8 mouse cellular contexts compared by ENCODE assay signal in the genomic region with DNA sequence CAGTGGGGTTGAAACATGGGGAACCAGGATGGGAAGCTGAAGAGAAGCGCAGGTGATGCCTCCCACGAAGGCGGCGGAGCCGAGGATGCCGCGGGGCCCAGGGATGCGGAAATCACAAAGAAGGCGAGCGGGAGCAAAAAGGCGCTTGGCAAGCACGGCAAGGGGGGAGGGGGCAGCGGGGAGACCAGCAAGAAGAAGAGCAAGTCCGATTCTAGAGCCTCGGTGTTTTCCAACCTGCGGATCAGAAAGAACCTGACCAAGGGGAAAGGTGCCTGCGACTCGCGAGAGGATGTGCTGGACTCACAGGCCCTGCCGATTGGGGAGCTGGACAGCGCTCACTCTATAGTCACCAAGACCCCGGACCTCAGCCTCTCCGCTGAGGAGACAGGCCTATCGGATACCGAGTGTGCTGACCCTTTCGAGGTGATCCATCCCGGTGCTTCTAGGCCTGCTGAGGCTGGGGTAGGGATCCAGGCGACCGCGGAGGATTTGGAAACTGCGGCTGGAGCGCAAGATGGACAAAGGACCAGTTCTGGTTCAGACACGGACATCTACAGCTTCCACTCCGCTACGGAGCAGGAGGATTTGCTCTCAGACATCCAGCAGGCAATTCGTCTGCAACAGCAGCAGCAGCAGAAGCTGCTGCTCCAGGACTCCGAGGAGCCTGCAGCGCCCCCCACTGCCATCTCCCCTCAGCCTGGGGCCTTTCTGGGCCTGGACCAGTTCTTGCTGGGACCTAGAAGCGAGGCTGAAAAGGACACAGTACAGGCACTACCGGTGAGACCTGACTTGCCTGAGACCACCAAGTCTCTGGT. TPM values are rescaled to one million over a fixed set of nuclear protein-coding genes. Genes with fewer than 3 reads are reported as not detected.
A peak's percentile ranks its signal among the peaks of the same experiment; 100 is the strongest.
DNase-seq lines count a peak whose midpoint lies in the region; ATAC-seq lines count a peak whose summit lies in the region.

No protein-coding gene starts in this region.

- intact Hi-C loops in left cerebral cortex, postnatal 36 days (cut with DNase I), result loop anchor here (2.0 kb wide), 1 partner anchor 51 kb away; no protein-coding TSS in a partner anchor

- peak; percentile 51 for ATAC-seq in cerebellum, adult (ENCODE audit: insufficient number of reproducible peaks, low FRiP score, low TSS enrichment)
- ATAC-seq in forebrain, embryonic 13.5 days, result peak; percentile 44
- peak; percentile 72 for ATAC-seq in hindbrain, embryonic 12.5 days (ENCODE audit: low FRiP score)
- peak; percentile 66 for ATAC-seq in midbrain, embryonic 15.5 days (replicated peaks)
- peak; percentile 39; the same call in 1 of the 2 replicates for ATAC-seq in stomach, embryonic 16.5 days (ENCODE audit: insufficient read depth, low FRiP score)

- no peaks in the 10 kb centered on the region for H3K27me3 ChIP-seq in forebrain, embryonic 13.5 days
- no peaks in the 10 kb centered on the region for H3K27me3 ChIP-seq in hindbrain, embryonic 12.5 days
- no peaks in the 10 kb centered on the region for H3K27me3 ChIP-seq in midbrain, embryonic 15.5 days (replicated peaks)
- no peaks in the 10 kb centered on the region; the same call in 1 of the 2 replicates for H3K27me3 ChIP-seq in stomach, embryonic 16.5 days (ENCODE audit: control insufficient read depth, insufficient read depth, low read length)

- H3K9me3 ChIP-seq in forebrain, embryonic 13.5 days (replicated peaks), result no peaks in the 10 kb centered on the region
- H3K9me3 ChIP-seq in hindbrain, embryonic 12.5 days (replicated peaks), result no peaks in the 10 kb centered on the region
- H3K9me3 ChIP-seq in midbrain, embryonic 15.5 days, result no peaks in the 10 kb centered on the region
- H3K9me3 ChIP-seq in stomach, embryonic 16.5 days (replicated peaks; ENCODE audit: control insufficient read depth, low read length), result no peaks in the 10 kb centered on the region

- under 1% methylated on average over 40 of the region's 40 CpGs for WGBS in forebrain, embryonic 13.5 days
- under 1% methylated on average over 40 of the region's 40 CpGs for WGBS in hindbrain, embryonic 12.5 days
- 0% methylated on average over 40 of the region's 40 CpGs for WGBS in midbrain, embryonic 15.5 days
- under 1% methylated on average over 40 of the region's 40 CpGs for WGBS in stomach, embryonic 16.5 days

- H3K36me3 ChIP-seq in forebrain, embryonic 13.5 days (ENCODE audit: poor library complexity, severe bottlenecking), result no peaks in the 10 kb centered on the region
- H3K36me3 ChIP-seq in hindbrain, embryonic 12.5 days, result no peaks in the 10 kb centered on the region
- no peaks in the 10 kb centered on the region for H3K36me3 ChIP-seq in midbrain, embryonic 15.5 days (replicated peaks)
- no peaks in the 10 kb centered on the region for H3K36me3 ChIP-seq in stomach, embryonic 16.5 days (ENCODE audit: control insufficient read depth, insufficient read depth, low read length)

- peak; percentile 90 for DNase-seq in heart, adult 11 months
- DNase-seq in heart, adult 9 months (ENCODE audit: low spot score in 2 of 2), result no peak
- peak; percentile 70 to 71 for DNase-seq in left cerebral cortex, postnatal 36 days (ENCODE audit: low spot score in 2 of 2)

- peaks cover 41% of the 10 kb centered on the region for H3K4me1 ChIP-seq in forebrain, embryonic 13.5 days
- peaks cover 38% of the 10 kb centered on the region for H3K4me1 ChIP-seq in hindbrain, embryonic 12.5 days
- peaks cover 36% of the 10 kb centered on the region for H3K4me1 ChIP-seq in midbrain, embryonic 15.5 days
- H3K4me1 ChIP-seq in stomach, embryonic 16.5 days (ENCODE audit: control insufficient read depth, insufficient read depth, low read length), result peaks cover 11% of the 10 kb centered on the region

- peak overlapping the region; percentile 87 for H3K27ac ChIP-seq in forebrain, embryonic 13.5 days
- H3K27ac ChIP-seq in hindbrain, embryonic 12.5 days, result peak overlapping the region; percentile 90
- peak overlapping the region; percentile 93 for H3K27ac ChIP-seq in midbrain, embryonic 15.5 days
- H3K27ac ChIP-seq in stomach, embryonic 16.5 days (ENCODE audit: low read length), result peak overlapping the region; percentile 14; the same call in 1 of the 2 replicates

- peak overlapping the region; percentile 92 for H3K9ac ChIP-seq in forebrain, embryonic 13.5 days
- H3K9ac ChIP-seq in hindbrain, embryonic 12.5 days, result peak overlapping the region; percentile 80
- peak overlapping the region; percentile 89 for H3K9ac ChIP-seq in midbrain, embryonic 15.5 days
- H3K9ac ChIP-seq in stomach, embryonic 16.5 days (ENCODE audit: low read length), result peak overlapping the region; percentile 71

- peak overlapping the region; percentile 81 for H3K4me3 ChIP-seq in forebrain, embryonic 13.5 days
- peak overlapping the region; percentile 71 for H3K4me3 ChIP-seq in hindbrain, embryonic 12.5 days
- peak overlapping the region; percentile 79 for H3K4me3 ChIP-seq in midbrain, embryonic 15.5 days
- H3K4me3 ChIP-seq in stomach, embryonic 16.5 days (replicated peaks; ENCODE audit: low read length), result peak overlapping the region; percentile 59

- H3K4me2 ChIP-seq in forebrain, embryonic 13.5 days, result peak overlapping the region; percentile 97
- H3K4me2 ChIP-seq in hindbrain, embryonic 12.5 days (replicated peaks), result peak overlapping the region; percentile 94
- peak overlapping the region; percentile 84 for H3K4me2 ChIP-seq in midbrain, embryonic 15.5 days
- peak overlapping the region; percentile 99 for H3K4me2 ChIP-seq in stomach, embryonic 16.5 days (ENCODE audit: low read depth, low read length)

RNA-seq across cellular contexts. Expression of a gene that starts 0.6 kb away (rescaled TPM):
- polyA plus RNA-seq in forebrain, embryonic 13.5 days (2015; fragmentation: Nextera tagmentation; extraction: Ambion mirVana), result 7.1 and 7.3 TPM in 2 replicates
- polyA plus RNA-seq in hindbrain, embryonic 12.5 days (2016; fragmentation: Nextera tagmentation; extraction: Ambion mirVana), result 7.2 and 8.4 TPM in 2 replicates
- 10 to 100 TPM; 79.9 to 80.9 TPM for total RNA-seq in left cerebral cortex, postnatal 36 days (2021)
- polyA plus RNA-seq in midbrain, embryonic 15.5 days (2015; fragmentation: Nextera tagmentation; extraction: Ambion mirVana), result 8.5 and 9.0 TPM in 2 replicates
- 0.61 and 0.89 TPM in 2 replicates for polyA plus RNA-seq in stomach, embryonic 16.5 days (2015; fragmentation: Nextera tagmentation; extraction: Ambion mirVana)

Comparison
In these comparisons a context has a peak if more than half of its experiments do, and no peak if none do; other contexts are left out.
1. DNase-seq: peak in heart, adult 11 months (single experiment) and left cerebral cortex, postnatal 36 days (2 of 2); none in heart, adult 9 months (0 of 2).
2. H3K27ac ChIP-seq: peak in every context shown above with its lines; median percentile 93 in midbrain, embryonic 15.5 days; 90 in hindbrain, embryonic 12.5 days; 87 in forebrain, embryonic 13.5 days; 14 in stomach, embryonic 16.5 days.
3. Peak in every context shown above with its lines, with median percentiles within 50 percentile points of each other: ATAC-seq, H3K4me2 ChIP-seq, H3K4me3 ChIP-seq and H3K9ac ChIP-seq.